Mouse (Mus musculus) MEL (cell line): ENCODE results near the gene Yipf2. TPM values are rescaled to one million over a fixed set of nuclear protein-coding genes. Genes with fewer than 3 reads are reported as not detected.

Experiments used
- DNase-seq: peaks from one replicate; pipeline ENCODE4 v3.0.0; 2011; ENCODE audit warnings: low read depth, low spot score
- H3K27ac ChIP-seq: 2 replicates; pipeline ENCODE4 v1.5.1; 2012; ENCODE audit warnings: low read depth, mild to moderate bottlenecking, control low read depth, low read length, moderate library complexity; ENCODE audit not compliant: control insufficient read depth
- H3K27me3 ChIP-seq, 2 experiments: fragments of 150-350 bp in 1 of 2; sonication (generic) in 1 of 2; 2 replicates each; pipeline ENCODE4 v1.6.1; 2012; ENCODE audit warnings: low read length in 2 of 2, mild to moderate bottlenecking in 2 of 2, improper control_type of control experiment in 1 of 2, moderate library complexity in 1 of 2; ENCODE audit not compliant: insufficient read depth in 2 of 2, control insufficient read depth in 1 of 2
- H3K36me3 ChIP-seq, 2 experiments: 2 replicates each; pipeline ENCODE4 v1.6.1; 2012 to 2014; ENCODE audit warnings: low read length in 2 of 2, improper control_type of control experiment in 1 of 2, inconsistent platforms in 1 of 2, mild to moderate bottlenecking in 1 of 2; ENCODE audit not compliant: insufficient read depth in 2 of 2, control insufficient read depth in 1 of 2
- H3K4me1 ChIP-seq, 2 experiments: fragments of 150-350 bp in 1 of 2; sonication (generic) in 1 of 2; 2 replicates each; pipeline ENCODE4 v1.6.1; 2012; ENCODE audit warnings: low read length in 2 of 2, improper control_type of control experiment in 1 of 2, mild to moderate bottlenecking in 1 of 2; ENCODE audit not compliant: insufficient read depth in 2 of 2, control insufficient read depth in 1 of 2
- H3K4me3 ChIP-seq, 2 experiments: fragments of 150-350 bp in 1 of 2; sonication (generic) in 1 of 2; 2 replicates each; pipeline ENCODE4 v1.5.1; 2012; ENCODE audit warnings: low read depth in 2 of 2, low read length in 2 of 2, mild to moderate bottlenecking in 2 of 2, moderate library complexity in 2 of 2, control low read depth in 1 of 2, improper control_type of control experiment in 1 of 2; ENCODE audit not compliant: control insufficient read depth in 1 of 2, insufficient read depth in 1 of 2
- H3K79me2 ChIP-seq: 2 replicates; pipeline ENCODE4 v1.6.1; 2012; ENCODE audit warnings: mild to moderate bottlenecking, low read length, moderate library complexity; ENCODE audit not compliant: control insufficient read depth, poor library complexity, insufficient read depth
- H3K9ac ChIP-seq: 2 replicates; pipeline ENCODE4 v1.6.1; 2012; ENCODE audit warnings: low read depth, mild to moderate bottlenecking, control low read depth, low read length, moderate library complexity; ENCODE audit not compliant: control insufficient read depth, poor library complexity, severe bottlenecking
- H3K9me3 ChIP-seq: fragments of 150-350 bp; sonication (generic); replicated peaks from 2 replicates; pipeline ENCODE4 v1.6.1; 2012; ENCODE audit warnings: mild to moderate bottlenecking, low read length, improper control_type of control experiment, moderate library complexity; ENCODE audit not compliant: insufficient read depth
- CHD2 ChIP-seq: IDR thresholded peaks from 2 replicates; pipeline ENCODE4 v1.6.1; 2011; ENCODE audit warnings: low read length, improper control_type of control experiment
- CTCF ChIP-seq, 3 experiments: IDR thresholded peaks in 2 of 3; conservative IDR thresholded peaks in 1 of 3; 2 replicates each; pipeline ENCODE4 v1.5.1; 2011 to 2012; ENCODE audit warnings: low read length in 3 of 3, low read depth in 2 of 3, mild to moderate bottlenecking in 2 of 3, improper control_type of control experiment in 1 of 3, inconsistent platforms in 1 of 3, mixed read lengths in 1 of 3, moderate library complexity in 1 of 3; ENCODE audit not compliant: control insufficient read depth in 1 of 3, insufficient read depth in 1 of 3, poor library complexity in 1 of 3, severe bottlenecking in 1 of 3
- ELF1 ChIP-seq: IDR thresholded peaks from 2 replicates; pipeline ENCODE4 v1.6.1; 2014; ENCODE audit warnings: low read depth, mild to moderate bottlenecking, inconsistent platforms, low read length, improper control_type of control experiment, moderate library complexity
- EP300 ChIP-seq, 2 experiments: IDR thresholded peaks; 2 replicates each; pipeline ENCODE4 v1.6.1; 2011; ENCODE audit warnings: improper control_type of control experiment in 2 of 2, low read length in 2 of 2, low read depth in 1 of 2, mild to moderate bottlenecking in 1 of 2
- ETS1 ChIP-seq: IDR thresholded peaks from 2 replicates; pipeline ENCODE4 v1.6.1; 2012; ENCODE audit warnings: low read depth, mild to moderate bottlenecking, inconsistent platforms, low read length, improper control_type of control experiment, moderate library complexity
- GATA1 ChIP-seq: IDR thresholded peaks from 2 replicates; pipeline ENCODE4 v1.6.1; 2011; ENCODE audit warnings: low read depth, low read length, improper control_type of control experiment
- MAX ChIP-seq: IDR thresholded peaks from 2 replicates; pipeline ENCODE4 v1.6.1; 2011; ENCODE audit warnings: low read length, improper control_type of control experiment
- MAZ ChIP-seq: IDR thresholded peaks from 2 replicates; pipeline ENCODE4 v1.6.1; 2012; ENCODE audit warnings: low read depth, mild to moderate bottlenecking, inconsistent platforms, low read length, improper control_type of control experiment
- MXI1 ChIP-seq: IDR thresholded peaks from 2 replicates; pipeline ENCODE4 v1.6.1; 2011; ENCODE audit warnings: mild to moderate bottlenecking, low read depth, low read length, improper control_type of control experiment
- NELFE ChIP-seq: IDR thresholded peaks from 2 replicates; pipeline ENCODE4 v1.6.1; 2011; ENCODE audit warnings: low read depth, low read length, improper control_type of control experiment
- RCOR1 ChIP-seq: IDR thresholded peaks from 2 replicates; pipeline ENCODE4 v1.6.1; 2012; ENCODE audit warnings: low read depth, mild to moderate bottlenecking, inconsistent platforms, low read length, improper control_type of control experiment
- TAL1 ChIP-seq: IDR thresholded peaks from 2 replicates; pipeline ENCODE4 v1.6.1; 2012; ENCODE audit warnings: mild to moderate bottlenecking, inconsistent platforms, low read length, moderate library complexity, mixed read lengths
- TBP ChIP-seq: IDR thresholded peaks from 2 replicates; pipeline ENCODE4 v1.8.0; 2011; ENCODE audit warnings: low read depth, low read length, improper control_type of control experiment
- TCF12 ChIP-seq: IDR thresholded peaks from 2 replicates; pipeline ENCODE4 v1.6.1; 2014; ENCODE audit warnings: low read depth, mild to moderate bottlenecking, inconsistent platforms, low read length, improper control_type of control experiment, moderate library complexity
- ZC3H11A ChIP-seq: IDR thresholded peaks from 2 replicates; pipeline ENCODE4 v1.6.1; 2012; ENCODE audit warnings: low read depth, mild to moderate bottlenecking, inconsistent platforms, low read length, improper control_type of control experiment
- ZMIZ1 ChIP-seq: IDR thresholded peaks from 2 replicates; pipeline ENCODE4 v1.6.1; 2012; ENCODE audit warnings: low read depth, mild to moderate bottlenecking, inconsistent platforms, low read length, improper control_type of control experiment, moderate library complexity
- polyA plus RNA-seq, 2 experiments: library from polyadenylated mRNA; stranded (reverse) in 1 of 2; unstranded in 1 of 2; fragments of >175 nt in 1 of 2; fragments of >200 nt in 1 of 2; gene quantifications; 2 replicates each; pipeline versions ENCODE4 v1.2.1 to v1.2.4; 2012; ENCODE audit warnings: low replicate concordance in 2 of 2, low read depth in 1 of 2; ENCODE audit not compliant: insufficient read length in 2 of 2, insufficient read depth in 1 of 2, missing spikeins in 1 of 2
- total RNA-seq: library from RNA; depleted of rRNA; stranded (reverse); fragments of 300-350 nt; gene quantifications from 2 replicates; pipeline ENCODE4 v1.2.3, GENCODE M21; 2012

Gene Yipf2
- total and polyA plus RNA-seq, 3 experiments: 22.8 to 84.9 TPM; not detected in 1

DNA sequence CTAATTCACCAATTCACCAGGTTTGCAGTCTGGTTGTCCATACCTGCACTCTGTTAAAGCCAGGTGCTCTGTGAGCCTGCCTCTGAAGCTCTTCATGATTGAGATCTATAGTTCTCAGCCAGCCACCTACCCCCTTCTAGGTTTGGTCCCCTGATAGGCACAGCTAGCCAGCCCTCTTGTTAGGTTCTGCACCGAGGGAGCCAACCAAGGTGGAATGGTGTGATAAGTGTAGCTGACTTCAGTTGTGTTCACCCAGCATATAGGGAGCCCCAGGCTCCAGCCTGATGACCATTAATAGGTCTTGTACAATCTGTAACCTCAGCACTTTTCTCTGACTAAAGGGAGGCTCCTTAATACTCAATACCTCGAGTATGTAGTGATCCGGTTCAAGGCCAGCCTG is 7.6 kb upstream of the Yipf2 start:
- Histone ChIP-seq H3K9ac (no peak overlapping the region), H3K4me3 (no peak overlapping the region), H3K9me3 (no peaks in the 10 kb centered on the region), H3K36me3 (peaks cover 3 to 9% of the 10 kb centered on the region in 2 experiments), H3K27ac (no peak overlapping the region), H3K27me3 (no peaks in the 10 kb centered on the region), H3K79me2 (peaks cover 4% of the 10 kb centered on the region), H3K4me1 (0 out of 4 replicates have a peak, but pooled peaks cover 0 to 3% of the 10 kb centered on the region in 2 experiments)
- DNase-seq: no peak
- no peak for TF ChIP-seq CHD2
- no peak for TF ChIP-seq ETS1
- no peak for TF ChIP-seq TCF12
- no peak for TF ChIP-seq EP300 (IDR thresholded peaks at IDR 0.05; ENCODE audit: low read depth in 1 of 2, low read length in 2 of 2)
- no peak for TF ChIP-seq GATA1
- TF ChIP-seq TAL1: peak; percentile 46
- no peak for TF ChIP-seq TBP
- no peak for TF ChIP-seq MXI1
- no peak for TF ChIP-seq MAZ
- no peak for TF ChIP-seq RCOR1
- TF ChIP-seq ZMIZ1: no peak
- TF ChIP-seq MAX: no peak
- TF ChIP-seq CTCF (IDR thresholded peaks at IDR 0.05 in 2 of 3, conservative IDR thresholded peaks at IDR 0.05 in 1 of 3; ENCODE audit: control insufficient read depth in 1 of 3, insufficient read depth in 1 of 3, low read depth in 2 of 3, low read length in 3 of 3, poor library complexity in 1 of 3, severe bottlenecking in 1 of 3): 0 out of 6 replicates have a peak, but pooled peaks of 1 of the 3 experiments have one; percentile 10

DNA sequence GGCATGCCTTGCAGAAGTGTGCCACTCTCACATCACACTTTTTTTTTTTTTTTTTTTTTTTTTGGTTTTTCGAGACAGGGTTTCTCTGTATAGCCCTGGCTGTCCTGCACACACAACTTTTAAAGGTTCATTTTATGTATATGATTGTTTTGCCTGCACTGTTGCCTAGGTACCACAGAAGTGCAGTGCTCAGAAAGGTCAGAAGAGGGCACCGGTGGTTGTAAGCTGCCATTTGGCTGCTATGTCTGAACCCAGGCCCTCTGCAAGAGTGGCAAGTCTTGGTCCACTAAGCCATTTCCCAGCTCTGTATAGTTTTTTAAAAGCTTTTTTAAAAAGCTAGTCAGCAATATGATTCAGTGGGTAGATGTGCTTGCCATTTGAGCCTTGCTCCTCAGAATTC is 5.6 kb upstream of the Yipf2 start:
- peaks cover 0 to 17% of the 10 kb centered on the region in 2 experiments; a peak in 3 of 4 replicates for H3K4me1 ChIP-seq
- H3K27me3 ChIP-seq: no peaks in the 10 kb centered on the region
- no peaks in the 10 kb centered on the region for H3K9me3 ChIP-seq
- H3K36me3 ChIP-seq: peaks cover 9 to 16% of the 10 kb centered on the region in 2 experiments
- TF ChIP-seq ZC3H11A (no peak), ELF1 (no peak), CTCF (IDR thresholded peaks at IDR 0.05 in 2 of 3, conservative IDR thresholded peaks at IDR 0.05 in 1 of 3; ENCODE audit: control insufficient read depth in 1 of 3, insufficient read depth in 1 of 3, low read depth in 2 of 3, low read length in 3 of 3, poor library complexity in 1 of 3, severe bottlenecking in 1 of 3) (peak in 1 of 3 experiments; percentile 85; a peak in 2 of 6 replicates), NELFE (no peak), TCF12 (no peak)
- DNase-seq: peak; percentile 92
- H3K79me2 ChIP-seq: peaks cover 24% of the 10 kb centered on the region
- no peak overlapping the region for H3K9ac ChIP-seq
- H3K27ac ChIP-seq: no peak overlapping the region
- no peak overlapping the region for H3K4me3 ChIP-seq
